Mouse (Mus musculus): ENCODE measurements around the gene Cdkn1c.

- TF ChIP-seq EP300 (optimal IDR thresholded peaks at IDR 0.05) (no peak), CTCF (IDR thresholded peaks at IDR 0.05; ENCODE audit: low read depth) (no peak)
Observed at GRCm38 (mm10) chr7:143474811-143475210, 14.0 kb upstream of the Cdkn1c start.

Measured in stomach, postnatal 0 days (tissue).